Mouse (Mus musculus) cerebral cortex, adult 2 months (tissue): ENCODE measurements around the gene Mageb1.

Source experiments
- WGBS: fragments of 180-500 bp; shearing (Covaris S2); methylation state at CpG from one replicate; pipeline ENCODE4 v1.1.7; 2018; 5-methylcytosine and 5-hydroxymethylcytosine counted together

Mageb1 gene

DNA sequence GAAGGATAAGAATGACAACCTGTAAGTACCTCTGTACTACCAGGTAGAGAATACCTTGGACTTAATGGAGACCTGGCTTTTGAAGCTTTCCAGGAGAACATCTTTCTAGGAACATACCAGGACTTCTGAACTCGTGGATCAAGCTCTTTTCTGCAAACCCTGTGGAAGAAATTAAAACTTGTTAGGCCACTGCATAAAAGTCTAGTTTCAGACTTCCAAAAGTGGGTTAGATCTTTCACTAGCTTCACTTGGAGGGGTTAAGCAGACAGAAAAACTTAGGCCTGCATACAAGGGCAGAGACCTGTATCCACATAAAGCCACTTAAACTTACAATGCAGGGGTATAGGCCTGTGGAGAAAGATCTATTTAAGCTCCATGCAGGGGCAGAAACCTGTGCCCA is at the start of gene Mageb1:
Gene Mageb1, minus strand, starts transcription at position 101 of the 400 bp plus-strand sequence.
- 44% methylated on average over 1 of the region's 1 CpGs for WGBS
